In the genomic region with DNA sequence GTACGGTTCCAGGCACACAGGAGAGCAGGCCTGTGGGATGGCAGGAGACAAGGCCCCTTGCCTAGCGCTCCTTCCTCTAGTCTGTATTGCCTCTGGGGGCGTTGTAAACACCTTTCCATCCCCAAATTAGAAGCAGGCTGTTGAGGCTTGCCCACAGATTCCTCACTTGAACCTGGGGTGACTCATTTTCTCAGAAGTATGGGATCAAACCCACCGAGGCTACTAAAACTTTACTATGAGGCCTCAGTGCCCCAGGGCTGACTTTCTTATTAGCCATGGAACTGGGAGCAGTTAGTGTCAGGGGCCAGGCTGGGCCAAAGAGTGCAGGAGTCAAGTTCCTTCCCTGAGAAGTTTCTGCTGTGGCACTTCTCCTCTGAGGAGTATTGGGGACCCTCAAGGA, we compare ENCODE assay signal across 22 mouse cellular contexts. TPM values are rescaled to one million over a fixed set of nuclear protein-coding genes. Genes with fewer than 3 reads are reported as not detected.
DNase-seq lines count a peak whose midpoint lies in the region; ATAC-seq lines count a peak whose summit lies in the region.
"Had no signal": no experiment of that assay in that cellular context is flagged by ENCODE, and none has a peak within 500 bp of the region (broad histone marks: within the 10 kb centered on the region; RNA-seq: fewer than 3 reads in every experiment).

No protein-coding gene starts in this region.

- H3K4me2 ChIP-seq in embryonic facial prominence, embryonic 11.5 days (ENCODE audit: low read depth, low read length): no peak overlapping the region
- H3K4me2 ChIP-seq in forebrain, embryonic 12.5 days: no peak overlapping the region
- H3K4me2 ChIP-seq: embryonic facial prominence, embryonic 13.5 days; embryonic facial prominence, embryonic 15.5 days; forebrain, embryonic 13.5 days; forebrain, embryonic 15.5 days had no signal

- WGBS in embryonic facial prominence, embryonic 11.5 days: 35% methylated on average over 4 of the region's 4 CpGs
- WGBS in embryonic facial prominence, embryonic 10.5 days: 44% methylated on average over 4 of the region's 4 CpGs
- WGBS in limb, embryonic 10.5 days: 32% methylated on average over 4 of the region's 4 CpGs
- WGBS in forebrain, embryonic 12.5 days: 48% methylated on average over 4 of the region's 4 CpGs

- no peak for ATAC-seq in embryonic facial prominence, embryonic 11.5 days (replicated peaks; ENCODE audit: insufficient number of reproducible peaks, low FRiP score, low TSS enrichment, low read depth)
- no peak for ATAC-seq in forebrain, embryonic 12.5 days (ENCODE audit: low FRiP score)
- ATAC-seq: activated CD4-positive, CD25-positive, alpha-beta regulatory T cell, adult 4 months; CD4-positive, CD25-positive, alpha-beta regulatory T cell, adult 4 months; forebrain, embryonic 13.5 days; forebrain, embryonic 15.5 days; forebrain, postnatal 0 days; Patski had no signal

- H3K4me3 ChIP-seq in embryonic facial prominence, embryonic 11.5 days (ENCODE audit: low read depth, low read length): no peak overlapping the region
- H3K4me3 ChIP-seq in embryonic facial prominence, embryonic 10.5 days: no peak overlapping the region
- H3K4me3 ChIP-seq in limb, embryonic 10.5 days: no peak overlapping the region
- no peak overlapping the region for H3K4me3 ChIP-seq in forebrain, embryonic 12.5 days (replicated peaks)
- H3K4me3 ChIP-seq: embryonic facial prominence, embryonic 13.5 days; embryonic facial prominence, embryonic 15.5 days; erythroblast, embryonic 14.5 days; forebrain, embryonic 10.5 days; forebrain, embryonic 13.5 days; forebrain, embryonic 15.5 days had no signal

- no peaks in the 10 kb centered on the region for H3K27me3 ChIP-seq in embryonic facial prominence, embryonic 11.5 days (ENCODE audit: control insufficient read depth, insufficient read depth, low read length)
- H3K27me3 ChIP-seq in embryonic facial prominence, embryonic 10.5 days (replicated peaks; ENCODE audit: low read depth, poor library complexity, severe bottlenecking): no peaks in the 10 kb centered on the region
- peaks cover 18% of the 10 kb centered on the region; the same call in 1 of the 2 replicates for H3K27me3 ChIP-seq in limb, embryonic 10.5 days (ENCODE audit: low read depth, poor library complexity, severe bottlenecking)
- no peaks in the 10 kb centered on the region for H3K27me3 ChIP-seq in forebrain, embryonic 12.5 days
- H3K27me3 ChIP-seq: embryonic facial prominence, embryonic 13.5 days; embryonic facial prominence, embryonic 15.5 days; forebrain, embryonic 13.5 days; forebrain, embryonic 15.5 days; Patski had no signal

- H3K9me3 ChIP-seq in embryonic facial prominence, embryonic 11.5 days (replicated peaks; ENCODE audit: control insufficient read depth, low read length): no peaks in the 10 kb centered on the region
- no peaks in the 10 kb centered on the region for H3K9me3 ChIP-seq in embryonic facial prominence, embryonic 10.5 days
- H3K9me3 ChIP-seq in limb, embryonic 10.5 days (replicated peaks): no peaks in the 10 kb centered on the region
- H3K9me3 ChIP-seq in forebrain, embryonic 12.5 days: no peaks in the 10 kb centered on the region
- H3K9me3 ChIP-seq: embryonic facial prominence, embryonic 13.5 days; embryonic facial prominence, embryonic 15.5 days; forebrain, embryonic 10.5 days; forebrain, embryonic 13.5 days; forebrain, embryonic 15.5 days; G1E had no signal

- DNase-seq in embryonic facial prominence, embryonic 11.5 days (ENCODE audit: low spot score): peak; percentile 20
- no peak for DNase-seq in embryonic facial prominence, embryonic 10.5 days (ENCODE audit: low spot score)
- DNase-seq in adipocyte (ENCODE audit: low spot score): peak; percentile 28
- DNase-seq in limb, embryonic 10.5 days (ENCODE audit: low spot score): peak; percentile 41
- no peak for DNase-seq in gastrocnemius, adult 8-10 months (ENCODE audit: low spot score in 2 of 2)
- DNase-seq: B cell, adult 2 months; cerebellum, adult 8-10 months; embryo, embryonic 11 days; forebrain, postnatal 0 days had no signal

- H3K4me1 ChIP-seq in embryonic facial prominence, embryonic 11.5 days (ENCODE audit: control insufficient read depth, insufficient read depth, low read length): no peaks in the 10 kb centered on the region
- peaks cover 28% of the 10 kb centered on the region for H3K4me1 ChIP-seq in embryonic facial prominence, embryonic 10.5 days
- peaks cover 28% of the 10 kb centered on the region for H3K4me1 ChIP-seq in limb, embryonic 10.5 days
- H3K4me1 ChIP-seq in forebrain, embryonic 12.5 days: no peaks in the 10 kb centered on the region
- H3K4me1 ChIP-seq: forebrain, embryonic 13.5 days; forebrain, embryonic 15.5 days had no signal

- no peaks in the 10 kb centered on the region for H3K36me3 ChIP-seq in embryonic facial prominence, embryonic 11.5 days (replicated peaks; ENCODE audit: control insufficient read depth, insufficient read depth, low read depth, low read length)
- H3K36me3 ChIP-seq in embryonic facial prominence, embryonic 10.5 days (replicated peaks): no peaks in the 10 kb centered on the region
- H3K36me3 ChIP-seq in limb, embryonic 10.5 days: no peaks in the 10 kb centered on the region
- H3K36me3 ChIP-seq in forebrain, embryonic 12.5 days (replicated peaks): no peaks in the 10 kb centered on the region
- H3K36me3 ChIP-seq: embryonic facial prominence, embryonic 13.5 days; embryonic facial prominence, embryonic 15.5 days; forebrain, embryonic 10.5 days; forebrain, embryonic 15.5 days; G1E had no signal

- no peak overlapping the region for H3K27ac ChIP-seq in embryonic facial prominence, embryonic 11.5 days (replicated peaks; ENCODE audit: low read depth, low read length)
- no peak overlapping the region for H3K27ac ChIP-seq in embryonic facial prominence, embryonic 10.5 days (replicated peaks)
- 0 out of 2 replicates have a peak overlapping the region, but pooled peaks have one; percentile 48 for H3K27ac ChIP-seq in limb, embryonic 10.5 days
- H3K27ac ChIP-seq in forebrain, embryonic 12.5 days: no peak overlapping the region
- H3K27ac ChIP-seq: embryonic facial prominence, embryonic 13.5 days; embryonic facial prominence, embryonic 15.5 days; forebrain, embryonic 10.5 days; forebrain, embryonic 13.5 days; forebrain, embryonic 15.5 days had no signal

- H3K9ac ChIP-seq in embryonic facial prominence, embryonic 11.5 days (replicated peaks; ENCODE audit: low read length): no peak overlapping the region
- H3K9ac ChIP-seq in forebrain, embryonic 12.5 days: no peak overlapping the region
- H3K9ac ChIP-seq: embryonic facial prominence, embryonic 13.5 days; embryonic facial prominence, embryonic 15.5 days; forebrain, embryonic 13.5 days; forebrain, embryonic 15.5 days; forebrain, postnatal 0 days had no signal

RNA-seq across cellular contexts. Expression of a gene that starts 28.9 kb away (rescaled TPM):
- 0.07 and 0.08 TPM in 2 replicates for polyA plus RNA-seq in embryonic facial prominence, embryonic 11.5 days (2014; fragmentation: Nextera tagmentation; extraction: Ambion mirVana)
- polyA plus RNA-seq in embryonic facial prominence, embryonic 10.5 days (2016; fragmentation: Nextera tagmentation; extraction: Ambion mirVana): 0.12 and 0.13 TPM in 2 replicates
- polyA plus RNA-seq in limb, embryonic 10.5 days (2016; fragmentation: Nextera tagmentation; extraction: Ambion mirVana): 0.20 TPM in 2 replicates
- total RNA-seq in gastrocnemius, adult 8-10 months (2022): under 1 TPM in 3 of 4 experiments, not detected in 1; 0.02 to 0.05 (median 0.02) TPM
- 0.01 TPM in 2 replicates for polyA plus RNA-seq in forebrain, embryonic 12.5 days (2016; fragmentation: Nextera tagmentation; extraction: Ambion mirVana)
- total RNA-seq: adrenal gland, postnatal 25 days; common myeloid progenitor, adult 5-6 weeks had no signal
- polyA plus RNA-seq: activated CD4-positive, CD25-positive, alpha-beta regulatory T cell, adult 4 months; CD4-positive, CD25-positive, alpha-beta regulatory T cell, adult 4 months; erythroblast, embryonic 14.5 days; forebrain, embryonic 13.5 days; G1E had no signal

RNA-seq across cellular contexts. Expression of a gene that starts 57.7 kb away (rescaled TPM):
- 423 and 462 TPM in 2 replicates for polyA plus RNA-seq in embryonic facial prominence, embryonic 11.5 days (2014; fragmentation: Nextera tagmentation; extraction: Ambion mirVana)
- polyA plus RNA-seq in embryonic facial prominence, embryonic 10.5 days (2016; fragmentation: Nextera tagmentation; extraction: Ambion mirVana): 269 and 310 TPM in 2 replicates
- 183 and 211 TPM in 2 replicates for polyA plus RNA-seq in limb, embryonic 10.5 days (2016; fragmentation: Nextera tagmentation; extraction: Ambion mirVana)
- 100 to 1,000 TPM in 3 of 4 experiments, 10 to 100 TPM in 1; 94.4 to 242 (median 133) TPM for total RNA-seq in gastrocnemius, adult 8-10 months (2022)
- 329 and 395 TPM in 2 replicates for polyA plus RNA-seq in forebrain, embryonic 12.5 days (2016; fragmentation: Nextera tagmentation; extraction: Ambion mirVana)
- total RNA-seq: common myeloid progenitor, adult 5-6 weeks had no signal
- polyA plus RNA-seq: activated CD4-positive, CD25-positive, alpha-beta regulatory T cell, adult 4 months; G1E had no signal

Comparison
In these comparisons a context has a peak if more than half of its experiments do, and no peak if none do; other contexts are left out.
1. DNase-seq: peak in embryonic facial prominence, embryonic 11.5 days (single experiment), adipocyte (single experiment) and limb, embryonic 10.5 days (single experiment); none in embryonic facial prominence, embryonic 10.5 days (single experiment) and gastrocnemius, adult 8-10 months (0 of 2).